Mouse (Mus musculus) stomach, postnatal 0 days (tissue): ENCODE results near the gene Nomo1. TPM values are rescaled to one million over a fixed set of nuclear protein-coding genes. Genes with fewer than 3 reads are reported as not detected.
A peak's percentile ranks its signal among the peaks of the same experiment; 100 is the strongest.

Source experiments
- ATAC-seq: fragments of 200-750 bp; cut with Nextera tagmentation; 2 replicates; pipeline ENCODE4 v1.8.0; 2017; ENCODE audit not compliant: low FRiP score, low TSS enrichment
- DNase-seq: peaks from one replicate; pipeline ENCODE4 v3.0.0-alpha.2; 2016; ENCODE audit warnings: low spot score
- H3K27ac ChIP-seq: fragments of 300-500 bp; sonication (generic); replicated peaks from 2 replicates; pipeline ENCODE4 v1.5.1; 2014; ENCODE audit warnings: mild to moderate bottlenecking, control low read depth
- H3K27me3 ChIP-seq: fragments of 300-500 bp; sonication (generic); 2 replicates; pipeline ENCODE4 v1.6.1; 2014; ENCODE audit warnings: low read length; ENCODE audit not compliant: control insufficient read depth, insufficient read depth
- H3K36me3 ChIP-seq: fragments of 300-500 bp; sonication (generic); 2 replicates; pipeline ENCODE4 v1.6.1; 2014; ENCODE audit warnings: low read length, mixed read lengths; ENCODE audit not compliant: control insufficient read depth, insufficient read depth
- H3K4me1 ChIP-seq: fragments of 300-500 bp; sonication (generic); replicated peaks from 2 replicates; pipeline ENCODE4 v1.6.1; 2014; ENCODE audit warnings: antibody characterized with exemption; ENCODE audit not compliant: control insufficient read depth, insufficient read depth
- H3K4me2 ChIP-seq: fragments of 300-500 bp; sonication (generic); replicated peaks from 2 replicates; pipeline ENCODE4 v1.6.1; 2014; ENCODE audit warnings: low read depth, mild to moderate bottlenecking, control low read depth, moderate library complexity
- H3K4me3 ChIP-seq: fragments of 300-500 bp; sonication (generic); 2 replicates; pipeline ENCODE4 v1.5.1; 2014; ENCODE audit warnings: low read depth, low read length, control low read depth
- H3K9ac ChIP-seq: fragments of 300-500 bp; sonication (generic); 2 replicates; pipeline ENCODE4 v1.6.1; 2014; ENCODE audit warnings: mild to moderate bottlenecking, low read length, control low read depth, mixed read lengths
- H3K9me3 ChIP-seq: fragments of 300-500 bp; sonication (generic); 2 replicates; pipeline ENCODE4 v1.6.1; 2016; ENCODE audit warnings: low read length; ENCODE audit not compliant: control insufficient read depth
- CTCF ChIP-seq: IDR thresholded peaks from 2 replicates; pipeline ENCODE4 v1.5.1; 2016; ENCODE audit warnings: antibody characterized with exemption, low read depth, mild to moderate bottlenecking, moderate library complexity
- EP300 ChIP-seq: optimal IDR thresholded peaks from 2 replicates; pipeline ENCODE3; 2016; ENCODE audit warnings: antibody characterized with exemption
- WGBS: fragments of 180-500 bp; shearing (Covaris S2); extraction: QIAGEN DNeasy Blood & Tissue Kit; methylation state at CpG from one replicate; pipeline ENCODE4 v1.1.7; 2014; 5-methylcytosine and 5-hydroxymethylcytosine counted together
- polyA plus RNA-seq: library from polyadenylated mRNA; unstranded; fragments of >200 nt; fragmentation: Nextera tagmentation; extraction: Ambion mirVana; gene quantifications from 2 replicates; pipeline ENCODE4 v1.2.1, GENCODE M21; 2015

Gene Nomo1
- polyA plus RNA-seq, 1 experiment from 2014 or later, result 20.3 TPM

DNA sequence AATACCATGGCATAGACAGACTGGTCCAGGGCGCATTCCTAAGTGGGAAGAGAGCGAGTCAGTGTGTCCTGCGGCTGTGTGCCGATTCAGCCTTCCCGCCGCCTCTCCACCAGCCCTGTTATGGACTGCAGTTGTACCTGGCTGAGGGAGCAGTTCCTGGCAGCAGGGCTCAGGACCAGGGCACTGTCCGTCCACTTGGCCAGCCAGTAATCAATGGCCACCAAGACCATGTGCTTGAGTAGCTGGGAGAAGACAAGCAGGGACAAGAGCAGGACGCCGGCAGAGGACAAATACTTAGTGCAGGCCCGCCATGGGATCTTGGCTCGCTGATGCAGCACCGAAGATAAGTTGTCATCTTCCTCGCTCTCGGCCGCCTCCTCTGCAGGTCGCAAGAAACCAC lies 83.5 kb downstream of the Nomo1 start:
- no peak overlapping the region for H3K4me3 ChIP-seq
- no peaks in the 10 kb centered on the region for H3K27me3 ChIP-seq
- no peaks in the 10 kb centered on the region for H3K4me1 ChIP-seq
- TF ChIP-seq CTCF (no peak), EP300 (no peak)
- no peak for ATAC-seq
- H3K36me3 ChIP-seq, result no peaks in the 10 kb centered on the region
- DNase-seq, result no peak
- no peak overlapping the region for H3K9ac ChIP-seq
- no peak overlapping the region for H3K27ac ChIP-seq
- H3K9me3 ChIP-seq, result no peaks in the 10 kb centered on the region
- no peak overlapping the region for H3K4me2 ChIP-seq
- 96% methylated on average over 16 of the region's 16 CpGs for WGBS

DNA sequence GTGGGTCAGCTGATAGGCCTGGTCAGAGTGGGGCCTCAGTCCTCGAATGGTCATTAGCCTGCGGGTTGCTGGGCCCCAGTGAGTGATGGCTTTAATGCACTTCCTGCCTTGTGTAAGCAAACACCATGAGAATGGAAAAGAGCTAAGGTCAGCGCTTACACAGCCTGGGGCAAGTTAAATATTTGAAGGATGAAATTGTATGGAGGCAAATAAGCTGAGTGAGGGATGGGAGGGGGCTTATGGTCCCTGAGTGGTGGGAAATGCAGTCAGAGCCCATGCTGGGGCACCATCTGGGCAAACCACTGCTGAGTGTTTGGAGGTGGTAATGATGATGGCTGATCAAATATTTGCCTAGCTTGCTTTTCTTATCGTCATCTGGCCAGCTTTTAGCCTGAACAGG lies 89.5 kb downstream of the Nomo1 start:
- no peak overlapping the region for H3K9ac ChIP-seq
- no peaks in the 10 kb centered on the region for H3K36me3 ChIP-seq
- no peak overlapping the region; the same call in 1 of the 2 replicates for H3K27ac ChIP-seq
- no peaks in the 10 kb centered on the region for H3K27me3 ChIP-seq
- ATAC-seq (peak; percentile 86), DNase-seq (peak; percentile 81)
- WGBS, result 12% methylated on average over 4 of the region's 4 CpGs
- H3K4me1 ChIP-seq, result no peaks in the 10 kb centered on the region
- 0 out of 2 replicates have a peak, but pooled peaks cover 2% of the 10 kb centered on the region for H3K9me3 ChIP-seq
- H3K4me3 ChIP-seq, result no peak overlapping the region
- TF ChIP-seq EP300 (no peak), CTCF (no peak)
- no peak overlapping the region for H3K4me2 ChIP-seq

- Histone ChIP-seq H3K36me3 (no peaks in the 10 kb centered on the region), H3K9ac (0 out of 2 replicates have a peak overlapping the region, but pooled peaks have one; percentile 27), H3K9me3 (0 out of 2 replicates have a peak, but pooled peaks cover 2% of the 10 kb centered on the region), H3K27me3 (no peaks in the 10 kb centered on the region), H3K27ac (no peak overlapping the region), H3K4me1 (no peaks in the 10 kb centered on the region), H3K4me2 (no peak overlapping the region), H3K4me3 (no peak overlapping the region)
- ATAC-seq (no peak), DNase-seq (no peak)
- no peak for TF ChIP-seq CTCF
- 51% methylated on average over 6 of the region's 6 CpGs for WGBS
Measured at GRCm38 (mm10) chr7:46124460-46124859, 91.0 kb downstream of the Nomo1 start.

- TF ChIP-seq EP300 (no peak), CTCF (no peak)
- H3K4me2 ChIP-seq, result no peak overlapping the region
- WGBS, result 76% methylated on average over 11 of the region's 11 CpGs
Measured at GRCm38 (mm10) chr7:46125340-46125739, 91.8 kb downstream of the Nomo1 start.

GRCm38 (mm10) chr7:46128196-46128595 lies 94.7 kb downstream of the Nomo1 start:
- WGBS, result 23% methylated on average over 7 of the region's 7 CpGs
- Histone ChIP-seq H3K4me2 (no peak overlapping the region), H3K36me3 (no peaks in the 10 kb centered on the region), H3K9ac (no peak overlapping the region), H3K9me3 (no peaks in the 10 kb centered on the region), H3K27ac (peak overlapping the region; percentile 61; the same call in 1 of the 2 replicates), H3K4me1 (no peaks in the 10 kb centered on the region), H3K4me3 (no peak overlapping the region), H3K27me3 (no peaks in the 10 kb centered on the region)
- TF ChIP-seq CTCF, result no peak
- no peak for TF ChIP-seq EP300
- peak; percentile 46 for DNase-seq
- 0 out of 2 replicates have a peak, but pooled peaks have one; percentile 5 for ATAC-seq

More at GRCm38 (mm10) chr7:46125340-46125739, 91.8 kb downstream of the Nomo1 start:
- DNase-seq, result no peak
- H3K27me3 ChIP-seq, result no peaks in the 10 kb centered on the region
- no peak overlapping the region for H3K4me3 ChIP-seq
- no peak overlapping the region for H3K27ac ChIP-seq
- H3K9me3 ChIP-seq, result 0 out of 2 replicates have a peak, but pooled peaks cover 2% of the 10 kb centered on the region
- H3K36me3 ChIP-seq, result no peaks in the 10 kb centered on the region
- no peak overlapping the region for H3K9ac ChIP-seq
- ATAC-seq, result no peak
- H3K4me1 ChIP-seq, result no peaks in the 10 kb centered on the region

GRCm38 (mm10) chr7:46129463-46130179 lies 96.1 kb downstream of the Nomo1 start:
- DNase-seq (peak; percentile 78), ATAC-seq (peak; percentile 62)
- no peaks in the 10 kb centered on the region for H3K4me1 ChIP-seq
- WGBS, result 44% methylated on average over 7 of the region's 7 CpGs
- no peak overlapping the region for H3K4me3 ChIP-seq
- peak overlapping the region; percentile 80 for H3K27ac ChIP-seq
- no peaks in the 10 kb centered on the region for H3K9me3 ChIP-seq
- no peak for TF ChIP-seq CTCF
- no peak for TF ChIP-seq EP300
- no peaks in the 10 kb centered on the region for H3K27me3 ChIP-seq
- no peak overlapping the region for H3K4me2 ChIP-seq
- H3K36me3 ChIP-seq, result no peaks in the 10 kb centered on the region
- H3K9ac ChIP-seq, result no peak overlapping the region
